Mouse (Mus musculus) heart, embryonic 12.5 days (tissue): ENCODE data around the gene Bok. TPM values are rescaled to one million over a fixed set of nuclear protein-coding genes. Genes with fewer than 3 reads are reported as not detected.
"Not testable (repeated sequence)": the region's sequence is repeated elsewhere in the genome, so short reads cannot be mapped to it uniquely, and the experiment has no call there.

Source experiments
- ATAC-seq: fragments of 200-750 bp; cut with Nextera tagmentation; 2 replicates; pipeline ENCODE4 v1.8.0; 2017; ENCODE audit warnings: moderate TSS enrichment, moderate library complexity; ENCODE audit not compliant: insufficient number of reproducible peaks, low FRiP score
- H3K27ac ChIP-seq: fragments of 300-500 bp; sonication (generic); 2 replicates; pipeline ENCODE4 v1.5.1; 2016; ENCODE audit warnings: mild to moderate bottlenecking, moderate library complexity; ENCODE audit not compliant: poor library complexity, severe bottlenecking
- H3K27me3 ChIP-seq: fragments of 300-500 bp; sonication (generic); replicated peaks from 2 replicates; pipeline ENCODE4 v1.6.1; 2016; ENCODE audit warnings: mild to moderate bottlenecking, moderate library complexity
- H3K36me3 ChIP-seq: fragments of 300-500 bp; sonication (generic); 2 replicates; pipeline ENCODE4 v1.6.1; 2016; ENCODE audit warnings: mild to moderate bottlenecking, moderate library complexity
- H3K4me1 ChIP-seq: fragments of 300-500 bp; sonication (generic); replicated peaks from 2 replicates; pipeline ENCODE4 v1.6.1; 2016; ENCODE audit warnings: mild to moderate bottlenecking
- H3K4me2 ChIP-seq: fragments of 300-500 bp; sonication (generic); 2 replicates; pipeline ENCODE4 v1.6.1; 2016; ENCODE audit warnings: mild to moderate bottlenecking, moderate library complexity
- H3K4me3 ChIP-seq: fragments of 300-500 bp; sonication (generic); 2 replicates; pipeline ENCODE4 v1.5.1; 2016; ENCODE audit warnings: mild to moderate bottlenecking
- H3K9ac ChIP-seq: fragments of 300-500 bp; sonication (generic); 2 replicates; pipeline ENCODE4 v1.6.1; 2016; ENCODE audit warnings: mild to moderate bottlenecking, moderate library complexity
- H3K9me3 ChIP-seq: fragments of 300-500 bp; sonication (generic); replicated peaks from 2 replicates; pipeline ENCODE4 v1.6.1; 2016; ENCODE audit warnings: mild to moderate bottlenecking, moderate library complexity
- WGBS: fragments of 180-500 bp; shearing (Covaris S2); methylation state at CpG from one replicate; pipeline ENCODE4 v1.1.7; 2016; 5-methylcytosine and 5-hydroxymethylcytosine counted together
- polyA plus RNA-seq: library from polyadenylated mRNA; unstranded; fragments of >200 nt; fragmentation: Nextera tagmentation; extraction: Ambion mirVana; gene quantifications from 2 replicates; pipeline ENCODE4 v1.2.1, GENCODE M21; 2016

Bok gene
- 48.1 and 50.0 TPM in 2 replicates for polyA plus RNA-seq

DNA sequence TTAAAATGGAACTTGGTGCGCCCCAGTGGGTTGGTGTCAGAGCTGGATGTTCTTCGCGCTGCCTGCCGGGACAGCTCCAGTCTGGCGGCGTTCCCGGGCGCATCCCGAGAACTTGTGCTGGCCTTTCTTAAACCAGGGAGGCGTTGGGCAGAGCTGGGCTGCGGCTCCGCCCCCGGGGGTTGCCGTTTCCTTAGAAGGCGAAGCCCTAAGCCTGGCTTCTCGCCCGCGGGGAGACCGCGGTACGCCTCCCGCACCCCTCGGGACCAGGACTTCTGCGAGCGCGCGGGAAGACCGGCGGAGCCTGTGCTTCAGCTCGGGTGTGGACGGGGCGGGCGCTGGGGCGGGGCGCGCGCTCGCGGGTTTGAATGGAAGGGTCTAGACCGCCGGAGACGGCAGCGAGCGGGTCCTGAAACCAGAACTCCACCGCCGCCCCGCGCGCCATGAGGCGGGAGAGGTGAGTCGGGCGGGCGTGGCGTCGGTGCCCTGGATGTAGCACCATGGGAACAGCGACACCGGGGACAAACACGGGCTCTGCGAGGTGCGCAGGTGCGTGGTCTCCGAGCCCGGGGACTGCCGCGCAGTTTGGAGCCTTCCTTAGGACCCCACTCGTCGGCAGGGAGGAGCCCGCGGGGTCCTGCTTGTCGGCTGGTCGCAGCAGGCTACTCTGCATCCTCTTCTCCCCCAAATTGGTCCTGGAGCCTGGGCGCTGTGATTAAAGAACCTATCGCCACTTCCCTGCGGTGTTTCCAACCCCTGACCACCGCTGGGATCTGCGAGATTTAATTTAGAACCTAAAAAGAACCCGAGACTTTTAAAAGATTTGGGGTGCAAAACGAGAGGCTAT is at the start of gene Bok:
Gene Bok (plus strand): TSS at position 260 of the 844 bp plus-strand sequence.
- WGBS: under 1% methylated on average over 78 of the region's 78 CpGs
- Histone ChIP-seq H3K4me2 (peak within 1 kb of the TSS; percentile 97), H3K9ac (peak within 1 kb of the TSS; percentile 82), H3K4me1 (peaks cover 24% of the 10 kb centered on the region), H3K27ac (0 out of 2 replicates have a peak within 1 kb of the TSS, but pooled peaks have one; percentile 32), H3K36me3 (peaks cover 7% of the 10 kb centered on the region; the same call in 1 of the 2 replicates), H3K9me3 (no peaks in the 10 kb centered on the region), H3K27me3 (no peaks in the 10 kb centered on the region), H3K4me3 (peak within 1 kb of the TSS; percentile 75)
- ATAC-seq: peak; percentile 40; the same call in 1 of the 2 replicates

DNA sequence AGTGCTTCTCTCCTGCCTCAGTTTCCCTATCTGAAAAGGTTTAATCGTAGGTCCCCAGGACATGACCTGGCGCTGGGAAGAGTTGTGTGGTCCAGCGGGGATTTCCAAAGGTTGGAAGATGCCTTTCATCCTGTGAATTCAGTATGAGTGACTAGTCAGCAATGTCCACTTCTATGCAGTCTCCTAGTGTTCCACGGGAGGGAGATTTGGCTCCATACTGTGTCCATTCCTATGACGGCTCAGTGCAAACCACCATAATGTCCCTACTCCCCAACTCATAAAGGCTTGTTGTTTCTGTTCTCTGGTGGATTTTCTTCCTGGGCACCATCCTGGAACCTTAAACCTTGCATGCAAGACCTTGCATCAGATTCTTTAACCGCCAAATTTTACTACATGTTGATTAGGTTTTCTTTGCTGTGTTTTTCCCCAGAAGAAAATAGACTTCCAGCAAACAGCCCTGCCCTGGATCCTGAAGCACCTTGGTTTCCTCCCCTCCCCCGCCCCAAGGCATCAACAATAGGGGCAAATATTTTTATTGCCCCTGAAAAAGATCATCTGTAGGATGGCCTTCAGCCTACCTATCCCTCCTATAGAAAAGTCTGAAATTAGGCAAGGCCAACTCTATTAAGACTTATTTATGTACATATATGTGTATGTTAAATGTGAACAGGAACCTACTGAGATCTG is 49.1 kb upstream of the Bok start:
- Histone ChIP-seq H3K4me3 (peak overlapping the region; percentile 87), H3K36me3 (peaks cover 8% of the 10 kb centered on the region), H3K9me3 (no peaks in the 10 kb centered on the region), H3K27ac (peak overlapping the region; percentile 67), H3K4me1 (peaks cover 22% of the 10 kb centered on the region), H3K27me3 (no peaks in the 10 kb centered on the region), H3K4me2 (peak overlapping the region; percentile 78), H3K9ac (peak overlapping the region; percentile 64)
- ATAC-seq: peak; percentile 34; the same call in 1 of the 2 replicates
- 25% methylated on average over 7 of the region's 7 CpGs for WGBS

DNA sequence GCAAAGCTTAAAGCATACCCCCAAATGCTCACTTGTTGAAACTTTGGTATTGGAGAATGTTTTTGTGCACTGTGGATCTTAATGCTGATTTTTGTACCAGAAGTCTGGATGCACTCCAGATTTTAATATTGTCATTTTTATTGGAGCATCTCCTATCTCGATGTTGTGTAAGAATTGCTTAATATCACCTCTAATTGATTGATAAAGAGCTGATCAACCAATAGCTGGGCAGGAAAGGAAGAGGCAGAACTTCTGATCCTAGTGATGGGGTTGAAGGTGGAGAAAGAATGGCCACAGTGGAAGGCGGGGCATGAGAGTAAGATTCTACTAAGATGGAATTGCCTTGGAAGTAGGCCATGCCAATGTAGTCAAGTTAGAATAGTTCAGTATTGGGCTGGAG is 43.5 kb upstream of the Bok start:
- no peaks in the 10 kb centered on the region for H3K27me3 ChIP-seq
- no peak for ATAC-seq
- H3K9ac ChIP-seq: no peak overlapping the region
- H3K9me3 ChIP-seq: no peaks in the 10 kb centered on the region
- WGBS: 73% methylated on average over 2 of the region's 2 CpGs
- H3K4me3 ChIP-seq: no peak overlapping the region
- no peaks in the 10 kb centered on the region for H3K4me1 ChIP-seq
- H3K36me3 ChIP-seq: no peaks in the 10 kb centered on the region
- H3K27ac ChIP-seq: no peak overlapping the region
- no peak overlapping the region for H3K4me2 ChIP-seq

DNA sequence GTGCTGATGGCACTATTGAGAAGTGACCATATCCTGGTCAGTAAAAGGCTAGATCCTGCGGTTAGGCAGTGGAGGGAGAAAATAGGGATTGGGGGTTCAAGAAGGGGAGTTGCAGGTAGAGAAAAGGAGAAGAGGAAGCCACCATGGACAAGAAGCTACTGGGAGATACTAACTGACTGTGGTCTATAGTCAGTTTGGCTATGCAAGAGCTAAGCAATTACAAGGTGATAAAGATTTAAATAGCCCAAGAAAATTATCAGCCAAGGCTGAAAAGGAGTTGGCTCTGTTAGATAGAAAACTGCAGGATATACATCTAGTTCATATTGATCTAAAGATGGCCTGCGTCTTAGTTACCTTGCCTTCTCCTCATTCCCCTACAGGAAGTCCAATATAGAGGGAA is 42.8 kb upstream of the Bok start:
- Histone ChIP-seq H3K9ac (no peak overlapping the region), H3K27me3 (no peaks in the 10 kb centered on the region), H3K9me3 (no peaks in the 10 kb centered on the region), H3K36me3 (no peaks in the 10 kb centered on the region), H3K4me3 (no peak overlapping the region), H3K27ac (no peak overlapping the region), H3K4me1 (no peaks in the 10 kb centered on the region), H3K4me2 (no peak overlapping the region)
- WGBS: 87% methylated on average over 2 of the region's 2 CpGs
- no peak for ATAC-seq

DNA sequence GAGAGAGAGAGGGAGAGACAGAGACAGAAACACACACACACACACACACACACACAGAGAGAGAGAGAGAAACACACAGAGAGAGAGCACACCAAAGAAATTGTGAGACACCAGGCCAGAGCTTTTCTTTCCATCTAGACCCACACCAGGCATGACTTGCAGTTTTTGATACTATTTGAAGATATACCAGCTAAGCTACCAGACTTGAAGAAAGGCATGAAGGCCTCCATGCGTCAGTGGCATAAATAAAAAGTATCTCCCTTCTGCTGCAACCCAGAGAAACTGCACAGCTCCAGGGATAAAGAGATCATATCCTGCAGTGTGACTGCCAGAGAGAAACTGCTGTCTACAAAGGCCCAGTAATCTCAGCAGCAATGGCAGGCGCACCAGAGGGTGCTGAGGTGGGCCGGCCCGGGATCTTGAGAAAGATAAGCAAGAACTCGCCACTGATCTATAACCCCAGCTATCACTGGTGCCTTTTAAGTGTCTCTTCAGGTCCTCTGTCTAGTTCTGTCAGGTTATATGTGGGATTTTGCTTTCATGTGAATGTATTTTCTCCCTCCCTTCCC is 35.8 kb upstream of the Bok start:
- Histone ChIP-seq H3K36me3 (no peaks in the 10 kb centered on the region), H3K4me3 (no peak overlapping the region), H3K27ac (0 out of 2 replicates have a peak overlapping the region, but pooled peaks have one; percentile 8), H3K4me2 (no peak overlapping the region), H3K4me1 (peaks cover 2% of the 10 kb centered on the region; the same call in 1 of the 2 replicates), H3K27me3 (no peaks in the 10 kb centered on the region), H3K9ac (no peak overlapping the region), H3K9me3 (0 out of 2 replicates have a peak, but pooled peaks cover 3% of the 10 kb centered on the region)
- WGBS: 53% methylated on average over 5 of the region's 5 CpGs
- no peak for ATAC-seq

DNA sequence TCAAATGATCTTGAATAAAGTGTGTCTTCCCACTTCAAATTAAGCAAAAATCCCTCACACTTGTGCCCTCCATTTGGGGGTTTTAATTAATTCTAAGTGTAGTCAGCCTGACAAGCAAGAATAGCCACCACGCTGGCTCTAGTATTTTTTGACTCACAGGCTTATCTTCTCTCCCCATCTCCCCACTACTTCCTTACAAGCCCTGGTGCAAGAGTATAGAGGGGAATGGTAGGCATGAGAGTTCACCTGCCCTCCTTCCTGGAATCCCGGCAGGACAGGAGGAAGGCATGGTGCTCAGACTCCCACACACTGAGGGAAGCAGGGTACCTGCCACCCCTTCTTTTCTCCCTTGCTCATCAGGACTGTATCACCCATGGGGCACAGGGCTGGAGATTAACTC is 31.2 kb upstream of the Bok start:
- no peak for ATAC-seq

DNA sequence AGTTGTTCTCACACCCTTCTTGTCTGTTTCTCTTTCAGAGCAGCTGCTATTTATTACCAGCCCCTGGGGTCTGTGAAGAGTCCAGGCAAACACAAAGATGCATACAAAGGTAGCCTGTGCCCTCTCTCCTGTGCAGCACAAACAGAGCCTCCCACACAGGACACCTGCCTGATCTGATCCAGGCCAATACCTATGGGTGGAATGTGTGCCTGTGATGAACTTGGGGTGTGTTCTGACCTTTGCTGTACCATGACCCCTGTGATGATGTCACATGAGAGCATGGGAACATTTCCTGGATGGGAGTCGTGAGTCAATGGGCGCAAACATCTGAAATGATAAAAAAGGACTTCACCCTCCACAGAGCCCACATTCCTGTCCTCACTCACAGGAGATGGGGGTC is 30.7 kb upstream of the Bok start:
- WGBS: 50% methylated on average over 2 of the region's 2 CpGs
- Histone ChIP-seq H3K4me1 (peaks cover 7% of the 10 kb centered on the region; the same call in 1 of the 2 replicates), H3K4me3 (no peak overlapping the region), H3K9ac (no peak overlapping the region), H3K27ac (no peak overlapping the region), H3K9me3 (0 out of 2 replicates have a peak, but pooled peaks cover 3% of the 10 kb centered on the region), H3K27me3 (no peaks in the 10 kb centered on the region), H3K4me2 (no peak overlapping the region), H3K36me3 (no peaks in the 10 kb centered on the region)
- no peak for ATAC-seq

More for the DNA sequence above, 31.2 kb upstream of the Bok start:
- H3K36me3 ChIP-seq: no peaks in the 10 kb centered on the region
- H3K27me3 ChIP-seq: no peaks in the 10 kb centered on the region
- 35% methylated on average over 2 of the region's 2 CpGs for WGBS
- 0 out of 2 replicates have a peak, but pooled peaks cover 3% of the 10 kb centered on the region for H3K9me3 ChIP-seq
- H3K9ac ChIP-seq: no peak overlapping the region
- H3K27ac ChIP-seq: no peak overlapping the region
- H3K4me3 ChIP-seq: no peak overlapping the region
- no peak overlapping the region for H3K4me2 ChIP-seq
- H3K4me1 ChIP-seq: peaks cover 7% of the 10 kb centered on the region; the same call in 1 of the 2 replicates

DNA sequence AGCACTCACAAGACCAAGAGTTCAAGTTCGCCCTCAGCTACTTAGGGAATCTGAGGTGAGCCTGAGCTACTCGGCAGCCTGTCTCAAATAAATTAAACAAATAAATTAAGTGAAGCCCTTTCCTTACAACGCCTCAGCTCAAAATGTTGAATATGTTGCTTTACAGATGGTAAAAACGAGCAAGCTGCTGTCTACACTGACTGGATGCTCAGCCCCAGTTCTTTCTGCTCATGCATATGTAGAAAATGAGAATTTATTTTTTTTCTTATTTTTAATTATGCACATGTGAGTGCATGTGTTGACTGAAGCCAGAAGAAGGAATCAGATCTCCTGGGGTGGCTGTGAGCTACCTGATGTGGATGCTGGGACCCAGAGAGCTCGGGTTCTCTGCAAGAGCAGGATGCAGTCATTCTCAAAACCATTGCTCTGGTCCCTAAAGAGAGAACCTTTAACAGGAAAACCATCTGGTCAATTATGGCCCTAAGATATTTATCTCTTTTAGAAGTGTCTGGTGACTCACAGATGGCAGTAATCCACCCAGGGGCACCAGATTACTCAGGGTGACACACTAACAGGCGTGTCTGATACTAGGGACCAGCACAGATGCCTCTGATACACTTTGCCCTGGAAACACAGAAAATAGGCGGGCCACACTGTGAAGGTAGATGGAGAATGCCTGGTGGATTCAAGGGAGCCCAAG is 29.0 kb upstream of the Bok start:
- Histone ChIP-seq H3K9ac (no peak overlapping the region), H3K27ac (no peak overlapping the region), H3K4me3 (no peak overlapping the region), H3K27me3 (no peaks in the 10 kb centered on the region), H3K9me3 (0 out of 2 replicates have a peak, but pooled peaks cover 3% of the 10 kb centered on the region), H3K4me2 (no peak overlapping the region), H3K4me1 (peaks cover 7% of the 10 kb centered on the region; the same call in 1 of the 2 replicates), H3K36me3 (no peaks in the 10 kb centered on the region)
- 72% methylated on average over 7 of the region's 7 CpGs for WGBS
- ATAC-seq: no peak

DNA sequence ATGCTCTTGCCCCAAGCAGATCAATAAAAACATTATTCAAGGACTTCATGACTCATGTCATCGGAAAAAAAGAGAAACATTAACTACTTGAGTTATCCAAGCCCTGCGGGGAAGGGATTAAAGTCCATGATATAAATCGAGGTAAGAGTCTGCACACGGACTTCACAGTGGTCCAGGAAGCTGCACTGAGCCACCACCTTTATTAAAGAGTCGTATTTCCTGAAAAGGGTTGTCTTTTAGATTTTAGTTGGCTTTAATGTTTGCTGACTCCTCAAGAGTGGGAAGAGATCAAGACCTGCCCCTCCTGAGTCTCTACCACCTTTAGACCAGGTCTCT is 28.5 kb upstream of the Bok start:
- no peak for ATAC-seq
- no peak overlapping the region for H3K4me2 ChIP-seq
- H3K9ac ChIP-seq: no peak overlapping the region
- H3K9me3 ChIP-seq: 0 out of 2 replicates have a peak, but pooled peaks cover under 1% of the 10 kb centered on the region
- no peaks in the 10 kb centered on the region for H3K36me3 ChIP-seq
- H3K27ac ChIP-seq: no peak overlapping the region
- peaks cover 7% of the 10 kb centered on the region; the same call in 1 of the 2 replicates for H3K4me1 ChIP-seq
- no peak overlapping the region for H3K4me3 ChIP-seq
- H3K27me3 ChIP-seq: no peaks in the 10 kb centered on the region
- WGBS: 74% methylated on average over 5 of the region's 5 CpGs

DNA sequence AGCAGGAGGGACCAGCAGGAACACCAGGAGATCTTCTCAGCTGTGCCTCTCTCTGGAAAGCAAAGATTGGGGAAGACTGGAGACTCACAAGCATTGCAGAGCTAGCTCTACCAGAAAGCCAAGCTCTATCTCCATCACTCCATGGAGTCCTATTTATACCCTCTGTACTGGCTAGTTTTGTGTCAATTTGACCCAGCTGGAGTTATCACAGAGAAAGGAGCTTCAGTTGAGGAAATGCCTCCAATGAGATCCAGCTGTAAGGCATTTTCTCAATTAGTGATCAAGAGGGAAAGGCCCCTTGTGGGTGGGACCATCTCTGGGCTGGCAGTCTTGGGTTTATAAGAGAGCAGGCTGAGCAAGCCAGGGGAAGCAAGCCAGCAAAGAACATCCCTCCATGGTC is 26.9 kb upstream of the Bok start, which contains the start of gene Stk25:
Gene Stk25 (minus strand): TSS at position 101 of the 400 bp plus-strand sequence.
- ATAC-seq, H3K4me3 ChIP-seq, H3K27ac ChIP-seq, H3K36me3 ChIP-seq, H3K4me1 ChIP-seq, H3K9ac ChIP-seq, H3K27me3 ChIP-seq, H3K4me2 ChIP-seq, H3K9me3 ChIP-seq: not testable (repeated sequence)
